ENCODE assay signal across 9 mouse cellular contexts in genomic region chr19:46037243-46037924, GRCm38 (mm10). TPM values are rescaled to one million over a fixed set of nuclear protein-coding genes. Genes with fewer than 3 reads are reported as not detected.
DNase-seq lines count a peak whose midpoint lies in the region; ATAC-seq and TF ChIP-seq lines count a peak whose summit lies in the region.
"Had no signal": no experiment of that assay in that cellular context is flagged by ENCODE, and none has a peak within 500 bp of the region (broad histone marks: within the 10 kb centered on the region; RNA-seq: fewer than 3 reads in every experiment).

No protein-coding gene starts in this region.

- peak overlapping the region; percentile 98 for H3K9ac ChIP-seq in forebrain, embryonic 11.5 days (ENCODE audit: low read length)
- H3K9ac ChIP-seq in liver, embryonic 13.5 days: peak overlapping the region; percentile 98
- peak overlapping the region; percentile 94 for H3K9ac ChIP-seq in stomach, embryonic 14.5 days (replicated peaks; ENCODE audit: low read depth, low read length)

- H3K27ac ChIP-seq in gastrocnemius, adult 2 months: peak overlapping the region; percentile 20; the same call in 1 of the 2 replicates
- peak overlapping the region; percentile 42; the same call in 1 of the 2 replicates for H3K27ac ChIP-seq in forebrain, embryonic 11.5 days (ENCODE audit: low read depth, low read length)
- peak overlapping the region; percentile 96 for H3K27ac ChIP-seq in liver, embryonic 13.5 days
- H3K27ac ChIP-seq in stomach, embryonic 14.5 days (ENCODE audit: low read length): peak overlapping the region; percentile 95; the same call in 1 of the 2 replicates

- DNase-seq in gastrocnemius, adult 2 months: no peak
- no peak for DNase-seq in gastrocnemius, postnatal 25 days
- DNase-seq in CD4-positive, CD25-positive, alpha-beta regulatory T cell, adult 2 months (ENCODE audit: low read depth, low spot score): peak; percentile 79
- DNase-seq in forebrain, embryonic 11.5 days (ENCODE audit: low spot score): no peak
- DNase-seq in liver, embryonic 13.5 days: peak; percentile 75
- no peak for DNase-seq in ovary, postnatal 14 days (ENCODE audit: low spot score)
- no peak for DNase-seq in cerebellum, postnatal 14 days

- no peak for TF ChIP-seq CTCF in gastrocnemius, adult 2 months (IDR thresholded peaks at IDR 0.05)

- no peaks in the 10 kb centered on the region for H3K9me3 ChIP-seq in forebrain, embryonic 11.5 days (ENCODE audit: control insufficient read depth, low read length)
- no peaks in the 10 kb centered on the region for H3K9me3 ChIP-seq in liver, embryonic 13.5 days (replicated peaks)
- no peaks in the 10 kb centered on the region for H3K9me3 ChIP-seq in stomach, embryonic 14.5 days (ENCODE audit: control insufficient read depth, low read depth, low read length)

- H3K4me2 ChIP-seq in forebrain, embryonic 11.5 days (ENCODE audit: low read depth, low read length, severe bottlenecking): peak overlapping the region; percentile 95
- H3K4me2 ChIP-seq in liver, embryonic 13.5 days: peak overlapping the region; percentile 90
- peak overlapping the region; percentile 98 for H3K4me2 ChIP-seq in stomach, embryonic 14.5 days (replicated peaks; ENCODE audit: low read depth, low read length)

- H3K4me1 ChIP-seq in forebrain, embryonic 11.5 days (replicated peaks; ENCODE audit: control insufficient read depth, insufficient read depth, low read length): peaks cover 34% of the 10 kb centered on the region
- peaks cover 79% of the 10 kb centered on the region for H3K4me1 ChIP-seq in liver, embryonic 13.5 days (replicated peaks)
- peaks cover 44% of the 10 kb centered on the region for H3K4me1 ChIP-seq in stomach, embryonic 14.5 days (ENCODE audit: control insufficient read depth, insufficient read depth, low read length)

- peak overlapping the region; percentile 83 for H3K4me3 ChIP-seq in gastrocnemius, adult 2 months
- H3K4me3 ChIP-seq in forebrain, embryonic 11.5 days (ENCODE audit: low read depth, low read length): peak overlapping the region; percentile 94
- peak overlapping the region; percentile 93 for H3K4me3 ChIP-seq in liver, embryonic 13.5 days (replicated peaks)
- H3K4me3 ChIP-seq in stomach, embryonic 14.5 days (ENCODE audit: low read depth, low read length): peak overlapping the region; percentile 90

- intact Hi-C loops in gastrocnemius, adult 2 months (cut with DNase I): no loop called here

- 21% methylated on average over 6 of the region's 6 CpGs for WGBS in forebrain, embryonic 11.5 days
- 4% methylated on average over 6 of the region's 6 CpGs for WGBS in liver, embryonic 13.5 days (ENCODE audit: insufficient replicate concordance)
- 15% methylated on average over 6 of the region's 6 CpGs for whole genome bisulfite sequencing in stomach, embryonic 14.5 days

- H3K36me3 ChIP-seq in forebrain, embryonic 11.5 days (ENCODE audit: control insufficient read depth, insufficient read depth, low read length): peaks cover 39% of the 10 kb centered on the region
- H3K36me3 ChIP-seq in liver, embryonic 13.5 days: peaks cover 43% of the 10 kb centered on the region
- peaks cover 43% of the 10 kb centered on the region for H3K36me3 ChIP-seq in stomach, embryonic 14.5 days (ENCODE audit: control insufficient read depth, insufficient read depth, low read length)

- no peak for ATAC-seq in forebrain, embryonic 11.5 days (replicated peaks; ENCODE audit: low FRiP score)
- ATAC-seq in liver, embryonic 13.5 days (ENCODE audit: low read depth): peak; percentile 77
- ATAC-seq in stomach, embryonic 14.5 days (ENCODE audit: insufficient number of reproducible peaks, insufficient read depth, low FRiP score, low read depth): no peak
- ATAC-seq: Patski had no signal

- H3K27me3 ChIP-seq in forebrain, embryonic 11.5 days (ENCODE audit: control insufficient read depth, insufficient read depth, low read length): no peaks in the 10 kb centered on the region
- no peaks in the 10 kb centered on the region for H3K27me3 ChIP-seq in liver, embryonic 13.5 days
- no peaks in the 10 kb centered on the region for H3K27me3 ChIP-seq in stomach, embryonic 14.5 days (ENCODE audit: control insufficient read depth, insufficient read depth, low read length)
- H3K27me3 ChIP-seq: Patski had no signal

RNA-seq across cellular contexts. Expression of gene Pprc1, which starts 7.3 kb away (rescaled TPM):
- 10 to 100 TPM; 15.0 to 24.0 TPM for total RNA-seq in gastrocnemius, adult 2 months (2021)
- 10 to 100 TPM; 12.5 to 13.7 TPM for total RNA-seq in gastrocnemius, postnatal 25 days (2021)
- polyA plus RNA-seq in forebrain, embryonic 11.5 days (2014; fragmentation: Nextera tagmentation; extraction: Ambion mirVana): 60.7 and 61.3 TPM in 2 replicates
- polyA plus RNA-seq in liver, embryonic 13.5 days (2015; fragmentation: Nextera tagmentation; extraction: Ambion mirVana): 19.5 and 23.8 TPM in 2 replicates
- 45.9 and 49.4 TPM in 2 replicates for polyA plus RNA-seq in stomach, embryonic 14.5 days (2014; fragmentation: Nextera tagmentation; extraction: Ambion mirVana)

RNA-seq across cellular contexts. Expression of gene Ldb1, which starts 7.6 kb away (rescaled TPM):
- 10 to 100 TPM; 17.8 to 19.5 TPM for total RNA-seq in gastrocnemius, adult 2 months (2021)
- total RNA-seq in gastrocnemius, postnatal 25 days (2021): 10 to 100 TPM; 15.5 to 16.5 TPM
- 104 and 108 TPM in 2 replicates for polyA plus RNA-seq in forebrain, embryonic 11.5 days (2014; fragmentation: Nextera tagmentation; extraction: Ambion mirVana)
- 31.9 and 34.9 TPM in 2 replicates for polyA plus RNA-seq in liver, embryonic 13.5 days (2015; fragmentation: Nextera tagmentation; extraction: Ambion mirVana)
- 75.9 and 78.9 TPM in 2 replicates for polyA plus RNA-seq in stomach, embryonic 14.5 days (2014; fragmentation: Nextera tagmentation; extraction: Ambion mirVana)

RNA-seq across cellular contexts. Expression of gene Hps6, which starts 34.1 kb away (rescaled TPM):
- total RNA-seq in gastrocnemius, adult 2 months (2021): 1 to 10 TPM; 3.4 to 3.9 TPM
- total RNA-seq in gastrocnemius, postnatal 25 days (2021): 1 to 10 TPM; 2.7 to 3.9 TPM
- 2.5 and 3.7 TPM in 2 replicates for polyA plus RNA-seq in forebrain, embryonic 11.5 days (2014; fragmentation: Nextera tagmentation; extraction: Ambion mirVana)
- 2.7 and 2.9 TPM in 2 replicates for polyA plus RNA-seq in liver, embryonic 13.5 days (2015; fragmentation: Nextera tagmentation; extraction: Ambion mirVana)
- 4.1 and 4.2 TPM in 2 replicates for polyA plus RNA-seq in stomach, embryonic 14.5 days (2014; fragmentation: Nextera tagmentation; extraction: Ambion mirVana)

RNA-seq across cellular contexts. Expression of gene Nolc1, which starts 38.3 kb away (rescaled TPM):
- 10 to 100 TPM; 22.4 to 22.5 TPM for total RNA-seq in gastrocnemius, adult 2 months (2021)
- 10 to 100 TPM; 15.0 to 19.7 TPM for total RNA-seq in gastrocnemius, postnatal 25 days (2021)
- 132 and 133 TPM in 2 replicates for polyA plus RNA-seq in forebrain, embryonic 11.5 days (2014; fragmentation: Nextera tagmentation; extraction: Ambion mirVana)
- 105 and 118 TPM in 2 replicates for polyA plus RNA-seq in liver, embryonic 13.5 days (2015; fragmentation: Nextera tagmentation; extraction: Ambion mirVana)
- 79.7 and 92.8 TPM in 2 replicates for polyA plus RNA-seq in stomach, embryonic 14.5 days (2014; fragmentation: Nextera tagmentation; extraction: Ambion mirVana)

RNA-seq across cellular contexts. Expression of gene Armh3, which starts 39.1 kb away (rescaled TPM):
- 10 to 100 TPM; 13.6 to 14.7 TPM for total RNA-seq in gastrocnemius, adult 2 months (2021)
- 10 to 100 TPM; 10.2 TPM for total RNA-seq in gastrocnemius, postnatal 25 days (2021)
- 17.2 and 19.4 TPM in 2 replicates for polyA plus RNA-seq in forebrain, embryonic 11.5 days (2014; fragmentation: Nextera tagmentation; extraction: Ambion mirVana)
- 4.3 and 5.6 TPM in 2 replicates for polyA plus RNA-seq in liver, embryonic 13.5 days (2015; fragmentation: Nextera tagmentation; extraction: Ambion mirVana)
- 18.5 and 21.0 TPM in 2 replicates for polyA plus RNA-seq in stomach, embryonic 14.5 days (2014; fragmentation: Nextera tagmentation; extraction: Ambion mirVana)

Comparison
In these comparisons a context has a peak if more than half of its experiments do, and no peak if none do; other contexts are left out.
1. DNase-seq: peak in CD4-positive, CD25-positive, alpha-beta regulatory T cell, adult 2 months (single experiment) and liver, embryonic 13.5 days (single experiment); none in gastrocnemius, adult 2 months (single experiment), gastrocnemius, postnatal 25 days (single experiment), forebrain, embryonic 11.5 days (single experiment), ovary, postnatal 14 days (single experiment) and cerebellum, postnatal 14 days (0 of 2).
2. H3K27ac ChIP-seq: peak in every context shown above with its lines; median percentile 96 in liver, embryonic 13.5 days; 95 in stomach, embryonic 14.5 days; 42 in forebrain, embryonic 11.5 days; 20 in gastrocnemius, adult 2 months.
3. Peak in every context shown above with its lines, with median percentiles within 50 percentile points of each other: H3K4me3 ChIP-seq, H3K4me2 ChIP-seq and H3K9ac ChIP-seq.